Mouse (Mus musculus) heart, adult 2 months (tissue): ENCODE results near the gene Hexim2. TPM values are rescaled to one million over a fixed set of nuclear protein-coding genes. Genes with fewer than 3 reads are reported as not detected.

Experiments used
- DNase-seq, 2 experiments: peaks; one replicate each; pipeline ENCODE4 v3.0.0; 2021
- H3K27ac ChIP-seq: fragments of 200-600 bp; 2 replicates; pipeline ENCODE4 v1.8.1; 2022
- H3K27me3 ChIP-seq: fragments of 200-500 bp; 2 replicates; pipeline ENCODE4 v1.6.1; 2012; ENCODE audit warnings: mild to moderate bottlenecking, low read length, inconsistent platforms, mixed read lengths; ENCODE audit not compliant: control insufficient read depth, insufficient read depth
- H3K36me3 ChIP-seq: fragments of 200-500 bp; 2 replicates; pipeline ENCODE4 v1.6.1; 2012; ENCODE audit warnings: low read length, inconsistent platforms; ENCODE audit not compliant: control insufficient read depth, insufficient read depth
- H3K4me1 ChIP-seq: fragments of 200-500 bp; 2 replicates; pipeline ENCODE4 v1.6.1; 2011; ENCODE audit warnings: low read length; ENCODE audit not compliant: control insufficient read depth, insufficient read depth
- H3K4me3 ChIP-seq: fragments of 200-600 bp; 2 replicates; pipeline ENCODE4 v1.8.1; 2022
- H3K79me2 ChIP-seq: fragments of 200-500 bp; replicated peaks from 2 replicates; pipeline ENCODE4 v1.6.1; 2012; ENCODE audit warnings: mild to moderate bottlenecking, inconsistent platforms, low read length, moderate library complexity, mixed read lengths; ENCODE audit not compliant: control insufficient read depth, insufficient read depth
- H3K9ac ChIP-seq: fragments of 200-500 bp; 2 replicates; pipeline ENCODE4 v1.6.1; 2012; ENCODE audit warnings: low read depth, mild to moderate bottlenecking, control low read depth, inconsistent platforms, low read length, mixed read lengths
- CTCF ChIP-seq: fragments of 200-600 bp; IDR thresholded peaks from 2 replicates; pipeline ENCODE4 v1.8.1; 2022; ENCODE audit warnings: antibody characterized with exemption, mild to moderate bottlenecking, moderate library complexity
- EP300 ChIP-seq: fragments of 200-500 bp; IDR thresholded peaks from 2 replicates; pipeline ENCODE4 v1.6.1; 2011; ENCODE audit warnings: low read depth, low read length, control low read depth; ENCODE audit not compliant: insufficient read depth
- POLR2A ChIP-seq: fragments of 200-500 bp; IDR thresholded peaks from 2 replicates; pipeline ENCODE4 v1.6.1; 2011; ENCODE audit warnings: mild to moderate bottlenecking, low read depth, low read length, control low read depth; ENCODE audit not compliant: insufficient read depth
- WGBS: fragments of 180-500 bp; shearing (Covaris S2); methylation state at CpG from one replicate; pipeline ENCODE4 v1.1.7; 2018; 5-methylcytosine and 5-hydroxymethylcytosine counted together
- intact Hi-C: fragments of 180-260 bp; cut with DNase I; formaldehyde crosslinking; loops from one replicate; pipeline ENCODE4 v1.15.1; 2025
- polyA plus RNA-seq: library from polyadenylated mRNA; depleted of rRNA; stranded (reverse); fragments of >200 nt; gene quantifications from 2 replicates; pipeline ENCODE4 v1.2.3, GENCODE M21; 2012
- total RNA-seq, 2 experiments: library from RNA; stranded (reverse); gene quantifications; 2 replicates each; pipeline ENCODE4 v1.2.3; 2021

The Hexim2 gene
- total and polyA plus RNA-seq, 3 experiments: 1.3 to 2.6 (median 1.9) TPM

DNA sequence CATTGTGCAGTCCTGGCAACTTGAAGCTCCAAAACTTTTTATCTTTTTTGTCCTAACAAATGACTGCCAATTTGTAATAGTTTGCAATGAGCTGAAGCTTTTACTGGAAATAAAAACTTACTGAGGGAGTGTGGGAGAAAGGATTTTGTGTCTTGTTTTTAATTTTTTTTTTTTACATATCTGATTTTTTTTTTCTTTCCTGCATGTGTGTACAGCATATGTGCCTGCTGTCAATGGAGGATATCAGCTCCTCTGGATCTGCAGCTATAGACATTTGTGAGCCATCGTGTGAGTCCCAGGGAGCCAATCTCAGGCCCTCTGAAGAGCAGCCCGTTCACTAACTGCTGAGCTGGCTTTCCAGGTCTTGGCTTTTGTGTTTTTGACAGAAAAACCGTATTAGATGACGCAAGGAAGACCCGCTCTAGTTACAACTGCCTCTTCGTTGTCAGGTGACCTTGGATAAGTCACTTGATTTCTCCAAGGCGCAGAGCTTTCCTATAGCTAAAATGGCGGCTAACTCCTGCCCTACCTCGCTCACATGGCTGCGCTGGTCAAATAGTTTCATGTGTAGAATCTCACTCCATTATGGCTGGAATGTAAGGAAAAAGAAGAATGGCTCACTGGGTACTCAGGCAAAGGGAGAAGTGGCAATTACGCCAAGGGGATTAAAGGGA lies 17.8 kb upstream of the Hexim2 start:
- H3K4me1 ChIP-seq: peaks cover 7% of the 10 kb centered on the region
- H3K27me3 ChIP-seq: no peaks in the 10 kb centered on the region
- WGBS: 86% methylated on average over 11 of the region's 11 CpGs
- intact Hi-C loops: no loop called here
- TF ChIP-seq POLR2A (no peak), CTCF (no peak), EP300 (no peak)
- H3K4me3 ChIP-seq: peak overlapping the region; percentile 60
- no peak for DNase-seq
- H3K27ac ChIP-seq: peak overlapping the region; percentile 99
- peaks cover 2% of the 10 kb centered on the region for H3K36me3 ChIP-seq
- no peaks in the 10 kb centered on the region for H3K79me2 ChIP-seq
- H3K9ac ChIP-seq: peak overlapping the region; percentile 90

DNA sequence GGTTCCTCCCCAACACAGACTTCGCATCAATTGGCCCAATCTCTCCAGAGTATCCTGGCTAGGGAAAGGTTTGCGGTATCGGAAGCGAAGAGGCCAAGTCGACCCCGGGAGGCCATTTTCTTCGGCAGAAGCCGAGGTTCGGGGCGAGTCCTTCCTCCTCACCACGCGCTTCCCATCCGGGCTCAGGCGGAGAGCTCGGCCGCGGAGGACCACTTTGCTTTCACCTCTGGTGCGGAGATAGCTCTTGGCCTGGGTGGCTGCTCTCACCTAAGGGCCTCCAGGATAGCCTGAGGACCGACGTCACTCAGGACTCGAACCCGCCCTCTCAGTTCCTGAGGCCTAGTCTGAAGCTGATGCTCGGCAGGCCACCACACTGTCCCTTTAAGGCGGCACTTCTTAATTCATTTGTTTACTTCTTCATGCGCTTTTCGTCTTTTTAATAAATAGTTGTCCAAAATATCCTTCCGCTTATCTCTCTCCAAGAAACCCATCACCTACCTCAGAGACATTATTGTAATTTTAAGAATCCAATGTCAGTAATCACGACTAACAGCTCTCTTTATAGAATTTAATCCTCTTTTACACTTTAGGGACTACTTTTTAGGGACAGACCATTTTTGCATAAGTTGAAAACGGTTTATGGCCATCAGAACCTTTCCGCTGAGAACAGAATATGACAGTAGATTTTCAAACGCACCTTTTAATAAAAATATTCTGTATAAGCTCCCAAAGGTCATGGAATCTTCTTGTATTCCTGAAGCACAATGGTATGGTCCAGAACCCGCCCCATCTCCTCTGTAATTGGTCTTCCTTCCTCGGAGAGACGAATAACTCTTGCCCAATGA lies 16.8 kb upstream of the Hexim2 start:
- intact Hi-C loops: loop anchor here (1.0 to 5.0 kb wide), 3 partner anchors 17 to 212 kb away; partner anchors contain the start of genes Hexim2 and Map3k14
- H3K4me1 ChIP-seq: peaks cover 7% of the 10 kb centered on the region

DNA sequence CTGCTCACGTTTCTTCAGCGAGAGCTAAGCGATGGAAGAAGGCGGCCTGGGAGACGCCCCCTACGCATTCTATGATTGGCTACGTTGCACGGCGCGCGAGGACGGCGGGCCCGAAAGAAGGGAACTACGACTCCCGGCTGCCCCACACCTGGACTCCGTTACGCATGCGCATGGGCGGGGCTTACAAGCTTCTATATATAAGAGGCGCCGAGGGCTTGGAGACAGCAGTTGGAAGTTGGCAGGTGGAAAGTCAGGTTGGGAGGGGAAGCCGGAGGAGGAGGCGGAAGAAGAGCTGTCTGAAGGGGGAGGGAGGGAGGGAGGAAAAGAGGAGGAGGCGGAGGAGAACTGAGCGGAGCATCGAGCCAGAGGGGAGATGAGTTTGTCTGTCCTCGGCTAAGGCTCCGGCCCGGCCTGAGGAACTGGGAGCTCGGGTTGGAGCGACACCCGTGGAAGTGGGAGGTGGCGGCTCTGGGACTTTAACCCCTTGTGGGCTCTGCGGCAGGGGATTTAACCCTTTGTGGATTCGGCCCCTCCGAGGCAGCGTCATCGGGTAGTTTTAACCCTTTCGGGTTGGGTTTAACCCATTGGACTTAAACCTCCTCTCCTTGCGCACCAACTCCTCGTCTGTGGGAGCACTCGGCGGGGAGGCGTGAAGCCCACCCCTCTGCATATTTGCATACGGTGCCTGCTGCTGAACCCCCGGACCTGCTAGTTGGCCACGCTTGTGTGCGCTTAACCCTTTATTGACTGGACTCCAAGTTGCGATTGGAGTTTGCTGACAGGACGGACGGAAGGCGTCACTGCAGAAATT lies 16.0 kb upstream of the Hexim2 start, which contains the start of gene Hexim1:
Hexim1 (plus strand) TSS at position 224 of the 811 bp plus-strand sequence.
- peak; percentile 100 for TF ChIP-seq POLR2A
- TF ChIP-seq EP300: peak; percentile 75
- TF ChIP-seq CTCF: no peak
- under 1% methylated on average over 53 of the region's 53 CpGs for WGBS
- Histone ChIP-seq H3K79me2 (no peaks in the 10 kb centered on the region), H3K36me3 (peaks cover 2% of the 10 kb centered on the region), H3K4me1 (peaks cover 7% of the 10 kb centered on the region), H3K9ac (peak within 1 kb of the TSS; percentile 90), H3K27ac (peak within 1 kb of the TSS; percentile 99), H3K4me3 (peak within 1 kb of the TSS; percentile 77), H3K27me3 (no peaks in the 10 kb centered on the region)
- DNase-seq: peak; percentile 99 to 100
- intact Hi-C loops: loop anchor here (1.0 to 5.0 kb wide), 3 partner anchors 16 to 211 kb away; partner anchors contain the start of genes Hexim2 and Map3k14

More for the DNA sequence above, 16.8 kb upstream of the Hexim2 start:
- Histone ChIP-seq H3K9ac (peak overlapping the region; percentile 90), H3K27ac (peak overlapping the region; percentile 99), H3K4me3 (peak overlapping the region; percentile 60), H3K27me3 (no peaks in the 10 kb centered on the region), H3K36me3 (peaks cover 2% of the 10 kb centered on the region), H3K79me2 (no peaks in the 10 kb centered on the region)
- peak; percentile 87 to 90 for DNase-seq
- WGBS: 1% methylated on average over 34 of the region's 34 CpGs
- TF ChIP-seq POLR2A (peak; percentile 89), CTCF (no peak), EP300 (peak; percentile 76; the same call in 1 of the 2 replicates)

DNA sequence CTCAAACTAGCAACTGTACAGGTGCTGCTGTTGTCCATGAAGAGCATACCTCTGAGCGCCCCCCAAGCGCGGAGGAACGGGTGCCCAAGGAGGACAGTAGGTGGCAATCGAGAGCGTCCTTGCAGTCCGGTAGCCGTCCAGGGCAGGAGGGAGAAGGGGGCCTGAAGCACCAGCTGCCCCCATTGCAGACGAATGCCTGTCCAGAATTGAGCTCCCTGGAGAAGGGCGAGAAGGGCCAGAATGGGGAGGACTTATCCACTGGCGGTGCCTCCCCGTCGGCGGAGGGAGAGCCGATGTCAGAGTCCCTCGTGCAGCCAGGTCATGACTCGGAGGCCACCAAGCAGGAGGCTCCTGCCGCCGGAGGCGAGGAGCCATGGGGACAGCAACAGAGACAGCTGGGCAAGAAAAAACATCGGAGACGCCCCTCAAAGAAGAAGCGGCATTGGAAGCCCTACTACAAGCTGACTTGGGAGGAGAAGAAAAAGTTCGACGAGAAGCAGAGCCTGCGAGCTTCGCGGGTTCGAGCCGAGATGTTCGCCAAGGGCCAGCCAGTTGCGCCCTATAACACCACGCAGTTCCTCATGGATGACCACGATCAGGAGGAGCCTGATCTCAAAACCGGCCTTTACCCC lies 15.2 kb upstream of the Hexim2 start:
- under 1% methylated on average over 35 of the region's 35 CpGs for WGBS
- intact Hi-C loops: loop anchor here (1.0 to 5.0 kb wide), 4 partner anchors 15 to 210 kb away; partner anchors contain the start of genes Hexim2 and Map3k14
- peak overlapping the region; percentile 77 for H3K4me3 ChIP-seq
- DNase-seq: peak; percentile 85 to 86
- H3K4me1 ChIP-seq: peaks cover 7% of the 10 kb centered on the region
- no peaks in the 10 kb centered on the region for H3K79me2 ChIP-seq
- TF ChIP-seq POLR2A (no peak), EP300 (peak; percentile 66; the same call in 1 of the 2 replicates), CTCF (peak; percentile 87)
- H3K27ac ChIP-seq: peak overlapping the region; percentile 94
- H3K9ac ChIP-seq: peak overlapping the region; percentile 80
- H3K36me3 ChIP-seq: peaks cover 2% of the 10 kb centered on the region
- H3K27me3 ChIP-seq: no peaks in the 10 kb centered on the region

DNA sequence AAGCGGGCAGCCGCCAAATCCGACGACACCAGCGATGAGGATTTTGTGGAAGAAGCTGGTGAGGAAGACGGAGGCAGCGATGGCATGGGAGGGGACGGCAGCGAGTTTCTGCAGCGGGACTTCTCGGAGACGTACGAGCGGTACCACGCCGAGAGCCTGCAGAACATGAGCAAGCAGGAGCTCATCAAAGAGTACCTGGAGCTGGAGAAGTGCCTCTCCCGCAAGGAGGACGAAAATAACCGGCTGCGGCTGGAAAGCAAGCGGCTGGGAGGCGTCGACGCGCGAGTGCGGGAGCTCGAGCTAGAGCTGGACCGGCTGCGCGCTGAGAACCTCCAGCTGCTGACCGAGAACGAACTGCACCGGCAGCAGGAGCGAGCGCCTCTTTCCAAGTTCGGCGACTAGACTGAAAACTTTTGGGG lies 14.6 kb upstream of the Hexim2 start:
- TF ChIP-seq POLR2A (peak; percentile 23; the same call in 1 of the 2 replicates), EP300 (no peak)
- Histone ChIP-seq H3K27ac (peak overlapping the region; percentile 94), H3K9ac (peak overlapping the region; percentile 80), H3K4me3 (peak overlapping the region; percentile 77), H3K79me2 (no peaks in the 10 kb centered on the region), H3K27me3 (no peaks in the 10 kb centered on the region), H3K36me3 (peaks cover 2% of the 10 kb centered on the region), H3K4me1 (peaks cover 6% of the 10 kb centered on the region)
- intact Hi-C loops: loop anchor here (1.0 to 5.0 kb wide), 3 partner anchors 42 to 210 kb away; partner anchors contain the start of gene Map3k14
- WGBS: under 1% methylated on average over 38 of the region's 38 CpGs
- DNase-seq: no peak
